Mouse (Mus musculus) B cell, adult 62 days (primary cell): ENCODE data around the gene Olfr297. TPM values are rescaled to one million over a fixed set of nuclear protein-coding genes. Genes with fewer than 3 reads are reported as not detected.

Experiments
- total RNA-seq: library from RNA; stranded (reverse); gene quantifications from 4 replicates; pipeline ENCODE4 v1.2.4, GENCODE M21; 2023

The Olfr297 gene
- not detected in 4 replicates for total RNA-seq

GRCm38 (mm10) chr7:86519668-86520067 lies at the start of gene Olfr297:
Gene Olfr297, plus strand, starts transcription at chr7:86519968.

GRCm38 (mm10) chr7:86492384-86492783 lies 27.4 kb upstream of the Olfr297 start, which contains the start of gene Olfr298:
Gene Olfr298, minus strand, starts transcription at chr7:86492484.

Other genes starting within 250 kb of the Olfr297 start
- not detected in 4 replicates for gene Olfr310, start 242.8 kb upstream of the Olfr297 start, total RNA-seq
- gene Olfr309, start 206.3 kb upstream of the Olfr297 start, total RNA-seq, result not detected in 4 replicates
- not detected in 4 replicates for gene Olfr308, start 194.3 kb upstream of the Olfr297 start, total RNA-seq
- gene Olfr307, start 182.4 kb upstream of the Olfr297 start, total RNA-seq, result not detected in 4 replicates
- gene Olfr305, start 153.0 kb upstream of the Olfr297 start, total RNA-seq, result not detected in 4 replicates
- gene Olfr304, start 133.3 kb upstream of the Olfr297 start, total RNA-seq, result not detected in 4 replicates
- gene Olfr303, start 122.2 kb upstream of the Olfr297 start, total RNA-seq, result not detected in 4 replicates
- not detected in 4 replicates for gene Olfr301, start 116.1 kb upstream of the Olfr297 start, total RNA-seq
- gene Olfr299, start 60.0 kb upstream of the Olfr297 start, total RNA-seq, result not detected in 4 replicates
- gene Olfr298, start 27.5 kb upstream of the Olfr297 start, total RNA-seq, result not detected in 4 replicates
- gene Olfr295, start 63.9 kb downstream of the Olfr297 start, total RNA-seq, result not detected in 4 replicates
- not detected in 4 replicates for gene Olfr294, start 96.7 kb downstream of the Olfr297 start, total RNA-seq
- not detected in 4 replicates for gene Olfr293, start 129.1 kb downstream of the Olfr297 start, total RNA-seq
- gene Olfr292, start 168.4 kb downstream of the Olfr297 start, total RNA-seq, result not detected in 4 replicates